Mouse (Mus musculus): ENCODE results near the gene Armc7. TPM values are rescaled to one million over a fixed set of nuclear protein-coding genes. Genes with fewer than 3 reads are reported as not detected.

Armc7 gene
- polyA plus RNA-seq, 1 experiment from 2014 or later, result 7.7 TPM

- H3K9ac ChIP-seq (ENCODE audit: low read length), result no peak overlapping the region
- H3K4me2 ChIP-seq, result no peak overlapping the region
- no peak overlapping the region for H3K27ac ChIP-seq (ENCODE audit: low read depth, low read length)
- no peaks in the 10 kb centered on the region for H3K36me3 ChIP-seq (ENCODE audit: control insufficient read depth, insufficient read depth, low read length)
- ATAC-seq (ENCODE audit: low FRiP score), result no peak
- H3K9me3 ChIP-seq (ENCODE audit: control insufficient read depth, low read length), result no peaks in the 10 kb centered on the region
- peaks cover 9% of the 10 kb centered on the region; the same call in 1 of the 2 replicates for H3K4me1 ChIP-seq (ENCODE audit: control insufficient read depth, insufficient read depth, low read length)
- H3K4me3 ChIP-seq (ENCODE audit: low read depth, low read length), result no peak overlapping the region
- no peaks in the 10 kb centered on the region for H3K27me3 ChIP-seq (ENCODE audit: control insufficient read depth, insufficient read depth, low read length)
- WGBS, result 84% methylated on average over 9 of the region's 9 CpGs
- no peak for DNase-seq (ENCODE audit: low spot score, missing footprints)
Observed at GRCm38 (mm10) chr11:115478296-115478938, 3.0 kb downstream of the Armc7 start.

- WGBS, result 86% methylated on average over 6 of the region's 6 CpGs
- ATAC-seq (ENCODE audit: low FRiP score) (no peak), DNase-seq (ENCODE audit: low spot score, missing footprints) (no peak)
- Histone ChIP-seq H3K36me3 (ENCODE audit: control insufficient read depth, insufficient read depth, low read length) (no peaks in the 10 kb centered on the region), H3K9me3 (ENCODE audit: control insufficient read depth, low read length) (no peaks in the 10 kb centered on the region), H3K27me3 (ENCODE audit: control insufficient read depth, insufficient read depth, low read length) (no peaks in the 10 kb centered on the region), H3K9ac (ENCODE audit: low read length) (no peak overlapping the region), H3K4me1 (ENCODE audit: control insufficient read depth, insufficient read depth, low read length) (peaks cover 4% of the 10 kb centered on the region; the same call in 1 of the 2 replicates), H3K27ac (ENCODE audit: low read depth, low read length) (no peak overlapping the region), H3K4me2 (no peak overlapping the region), H3K4me3 (ENCODE audit: low read depth, low read length) (no peak overlapping the region)
Observed at GRCm38 (mm10) chr11:115481553-115482259, 6.2 kb downstream of the Armc7 start.

- Histone ChIP-seq H3K4me3 (ENCODE audit: low read depth, low read length) (no peak overlapping the region), H3K4me1 (ENCODE audit: control insufficient read depth, insufficient read depth, low read length) (peaks cover 4% of the 10 kb centered on the region; the same call in 1 of the 2 replicates), H3K9me3 (ENCODE audit: control insufficient read depth, low read length) (no peaks in the 10 kb centered on the region), H3K27me3 (ENCODE audit: control insufficient read depth, insufficient read depth, low read length) (no peaks in the 10 kb centered on the region), H3K36me3 (ENCODE audit: control insufficient read depth, insufficient read depth, low read length) (no peaks in the 10 kb centered on the region), H3K27ac (ENCODE audit: low read depth, low read length) (no peak overlapping the region), H3K4me2 (no peak overlapping the region), H3K9ac (ENCODE audit: low read length) (no peak overlapping the region; the same call in 1 of the 2 replicates)
- WGBS, result 69% methylated on average over 11 of the region's 11 CpGs
- DNase-seq (ENCODE audit: low spot score, missing footprints) (no peak), ATAC-seq (ENCODE audit: low FRiP score) (no peak)
Observed at GRCm38 (mm10) chr11:115483278-115483677, 7.8 kb downstream of the Armc7 start.

DNA sequence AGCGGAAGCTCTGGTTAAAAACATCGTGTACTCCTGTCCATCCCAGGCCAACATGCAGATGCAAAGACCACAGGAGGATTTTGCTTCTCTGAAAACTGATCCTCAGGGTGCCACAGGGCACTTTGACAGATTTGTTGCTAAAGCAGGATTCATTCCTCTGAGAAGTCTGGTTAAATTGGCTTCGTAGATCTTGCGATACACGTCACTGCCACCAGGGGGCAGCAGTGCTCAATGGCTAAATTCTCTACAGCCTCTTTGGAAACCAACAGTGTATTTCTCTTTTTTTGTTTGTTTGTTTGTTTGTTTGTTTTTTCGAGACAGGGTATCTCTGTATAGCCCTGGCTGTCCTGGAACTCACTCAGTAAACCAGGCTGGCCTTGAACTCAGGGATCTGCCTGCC, 8.3 kb downstream of the Armc7 start:
- no peak for ATAC-seq (ENCODE audit: low FRiP score)
- Histone ChIP-seq H3K4me1 (ENCODE audit: control insufficient read depth, insufficient read depth, low read length) (peaks cover 4% of the 10 kb centered on the region; the same call in 1 of the 2 replicates), H3K9ac (ENCODE audit: low read length) (no peak overlapping the region; the same call in 1 of the 2 replicates), H3K36me3 (ENCODE audit: control insufficient read depth, insufficient read depth, low read length) (no peaks in the 10 kb centered on the region), H3K27ac (ENCODE audit: low read depth, low read length) (no peak overlapping the region), H3K27me3 (ENCODE audit: control insufficient read depth, insufficient read depth, low read length) (no peaks in the 10 kb centered on the region), H3K9me3 (ENCODE audit: control insufficient read depth, low read length) (no peaks in the 10 kb centered on the region), H3K4me3 (ENCODE audit: low read depth, low read length) (no peak overlapping the region), H3K4me2 (no peak overlapping the region)
- peak; percentile 99 for DNase-seq (ENCODE audit: low spot score, missing footprints)
- 18% methylated on average over 6 of the region's 6 CpGs for WGBS

DNA sequence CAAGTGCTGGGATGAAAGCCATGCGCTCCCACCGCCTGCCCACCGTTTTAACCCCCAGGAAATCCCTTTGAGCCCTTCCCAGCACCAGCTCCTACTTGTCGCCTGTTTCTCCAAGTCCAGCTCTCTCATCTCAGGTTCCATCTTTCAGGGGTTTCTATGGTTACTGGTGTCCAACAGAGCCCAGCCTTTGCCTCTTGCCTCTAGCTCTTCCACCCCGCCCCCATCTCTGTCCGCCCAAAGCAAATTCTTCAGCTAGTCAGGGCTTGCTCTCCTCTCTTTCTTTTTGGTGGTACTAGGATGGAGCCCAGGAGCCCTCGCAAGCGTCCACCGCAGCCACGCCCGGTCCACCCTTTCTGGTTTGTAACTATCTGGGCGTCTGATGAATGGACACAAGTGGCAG, 9.7 kb downstream of the Armc7 start:
- no peaks in the 10 kb centered on the region for H3K9me3 ChIP-seq (ENCODE audit: control insufficient read depth, low read length)
- DNase-seq (ENCODE audit: low spot score, missing footprints), result peak; percentile 89
- H3K36me3 ChIP-seq (ENCODE audit: control insufficient read depth, insufficient read depth, low read length), result no peaks in the 10 kb centered on the region
- H3K27ac ChIP-seq (ENCODE audit: low read depth, low read length), result no peak overlapping the region
- no peak overlapping the region for H3K4me3 ChIP-seq (ENCODE audit: low read depth, low read length)
- no peaks in the 10 kb centered on the region for H3K27me3 ChIP-seq (ENCODE audit: control insufficient read depth, insufficient read depth, low read length)
- peaks cover 4% of the 10 kb centered on the region; the same call in 1 of the 2 replicates for H3K4me1 ChIP-seq (ENCODE audit: control insufficient read depth, insufficient read depth, low read length)
- H3K4me2 ChIP-seq, result no peak overlapping the region
- ATAC-seq (ENCODE audit: low FRiP score), result peak; percentile 48; the same call in 1 of the 2 replicates
- no peak overlapping the region for H3K9ac ChIP-seq (ENCODE audit: low read length)
- 29% methylated on average over 12 of the region's 12 CpGs for WGBS

DNA sequence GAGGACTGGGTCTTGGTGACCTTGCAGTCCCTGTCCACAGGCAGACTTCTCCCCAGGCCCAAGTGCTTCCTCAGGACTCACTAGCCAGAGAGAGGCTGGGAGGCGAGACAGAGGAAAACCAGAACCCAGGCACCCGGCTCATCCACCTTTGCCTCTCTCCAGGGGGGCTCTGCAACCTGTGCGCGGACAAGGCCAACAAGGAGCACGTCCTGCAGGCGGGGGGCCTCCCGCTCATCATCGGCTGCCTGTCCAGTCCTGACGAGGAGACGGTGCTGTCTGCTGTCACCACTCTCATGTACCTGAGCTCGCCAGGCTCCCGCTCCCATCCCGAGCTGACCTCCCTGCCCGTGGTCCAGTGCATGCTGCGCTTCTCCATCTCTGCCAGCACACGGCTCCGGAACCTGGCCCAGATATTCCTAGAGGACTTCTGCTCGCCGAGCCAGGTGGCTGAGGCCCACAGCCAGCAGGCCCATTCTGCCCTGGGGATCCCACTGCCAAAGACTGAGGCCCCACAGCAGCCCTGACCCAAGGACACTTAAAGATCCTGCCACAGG, 13.2 kb downstream of the Armc7 start:
- Histone ChIP-seq H3K4me1 (ENCODE audit: control insufficient read depth, insufficient read depth, low read length) (peaks cover 11% of the 10 kb centered on the region), H3K4me3 (ENCODE audit: low read depth, low read length) (no peak overlapping the region), H3K27ac (ENCODE audit: low read depth, low read length) (no peak overlapping the region), H3K9ac (ENCODE audit: low read length) (no peak overlapping the region), H3K9me3 (ENCODE audit: control insufficient read depth, low read length) (no peaks in the 10 kb centered on the region), H3K4me2 (no peak overlapping the region), H3K27me3 (ENCODE audit: control insufficient read depth, insufficient read depth, low read length) (no peaks in the 10 kb centered on the region), H3K36me3 (ENCODE audit: control insufficient read depth, insufficient read depth, low read length) (no peaks in the 10 kb centered on the region)
- 87% methylated on average over 19 of the region's 19 CpGs for WGBS
- ATAC-seq (ENCODE audit: low FRiP score) (no peak), DNase-seq (ENCODE audit: low spot score, missing footprints) (no peak)

- no peak overlapping the region for H3K27ac ChIP-seq (ENCODE audit: low read depth, low read length)
- ATAC-seq (ENCODE audit: low FRiP score) (peak; percentile 61), DNase-seq (ENCODE audit: low spot score, missing footprints) (no peak)
- H3K4me1 ChIP-seq (ENCODE audit: control insufficient read depth, insufficient read depth, low read length), result peaks cover 7% of the 10 kb centered on the region
- no peaks in the 10 kb centered on the region for H3K9me3 ChIP-seq (ENCODE audit: control insufficient read depth, low read length)
- H3K27me3 ChIP-seq (ENCODE audit: control insufficient read depth, insufficient read depth, low read length), result no peaks in the 10 kb centered on the region
- peak overlapping the region; percentile 84 for H3K4me2 ChIP-seq
- peak overlapping the region; percentile 81 for H3K9ac ChIP-seq (ENCODE audit: low read length)
- WGBS, result 27% methylated on average over 25 of the region's 25 CpGs
- peak overlapping the region; percentile 69 for H3K4me3 ChIP-seq (ENCODE audit: low read depth, low read length)
- H3K36me3 ChIP-seq (ENCODE audit: control insufficient read depth, insufficient read depth, low read length), result no peaks in the 10 kb centered on the region
Observed at GRCm38 (mm10) chr11:115490441-115491355, 15.2 kb downstream of the Armc7 start.

- peak within 1 kb of the TSS; percentile 59 for H3K27ac ChIP-seq (ENCODE audit: low read depth, low read length)
- DNase-seq (ENCODE audit: low spot score, missing footprints), result peak; percentile 97
- H3K9ac ChIP-seq (ENCODE audit: low read length), result peak within 1 kb of the TSS; percentile 81
- ATAC-seq (ENCODE audit: low FRiP score), result peak; percentile 89
- H3K4me3 ChIP-seq (ENCODE audit: low read depth, low read length), result peak within 1 kb of the TSS; percentile 69
- peaks cover 7% of the 10 kb centered on the region for H3K4me1 ChIP-seq (ENCODE audit: control insufficient read depth, insufficient read depth, low read length)
- no peaks in the 10 kb centered on the region for H3K27me3 ChIP-seq (ENCODE audit: control insufficient read depth, insufficient read depth, low read length)
- no peaks in the 10 kb centered on the region for H3K36me3 ChIP-seq (ENCODE audit: control insufficient read depth, insufficient read depth, low read length)
- under 1% methylated on average over 43 of the region's 43 CpGs for WGBS
- no peaks in the 10 kb centered on the region for H3K9me3 ChIP-seq (ENCODE audit: control insufficient read depth, low read length)
- H3K4me2 ChIP-seq, result peak within 1 kb of the TSS; percentile 84
Observed at GRCm38 (mm10) chr11:115491356-115492083, 16.1 kb downstream of the Armc7 start, which contains the start of gene Nt5c. Gene Nt5c, minus strand, starts transcription at chr11:115491862.
